Mouse (Mus musculus): Measurements from ENCODE around the gene Ntn4.

- TF ChIP-seq POLR2A (IDR thresholded peaks at IDR 0.05; ENCODE audit: low read depth, low read length) (no peak), CTCF (IDR thresholded peaks at IDR 0.05; ENCODE audit: extremely low read depth, insufficient read depth, insufficient read length, insufficient replicate concordance) (no peak)
These were observed 1.6 kb downstream of the Ntn4 start for GRCm38 (mm10) chr10:93641821-93642746.

Data from spleen, adult 2 months (tissue).